Mouse (Mus musculus): ENCODE measurements at regions not wholly inside any gene's neighbourhood (a gene's known extent, or its start where the extent isn't known, plus 50 kb on each side); places are given as distances from the start of the nearest gene placed in this dataset.

DNA sequence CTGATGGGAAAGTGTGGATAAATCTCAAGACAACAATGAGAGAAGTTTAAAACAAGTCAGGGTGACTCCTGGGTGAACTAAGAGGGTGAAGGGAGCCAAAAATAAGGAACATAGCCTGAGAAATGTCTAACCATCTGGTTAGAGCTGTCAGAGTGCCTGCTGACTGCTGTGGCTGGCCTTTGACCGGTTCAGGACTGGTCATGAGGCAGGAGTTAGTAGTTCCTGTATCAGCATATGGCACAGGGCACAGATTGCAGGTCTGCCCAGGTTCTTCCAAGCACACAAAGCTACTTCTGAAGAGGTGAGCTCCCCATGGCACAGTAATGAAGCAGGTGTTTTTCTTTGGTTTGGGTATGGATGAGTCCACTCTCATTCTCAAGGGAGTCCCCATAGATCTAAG, 302.0 kb downstream of the Cd109 start:
- no peak for DNase-seq

GRCm38 (mm10) chr9:78925977-78926593, 310.7 kb downstream of the Cd109 start:
- no peak for DNase-seq

DNA sequence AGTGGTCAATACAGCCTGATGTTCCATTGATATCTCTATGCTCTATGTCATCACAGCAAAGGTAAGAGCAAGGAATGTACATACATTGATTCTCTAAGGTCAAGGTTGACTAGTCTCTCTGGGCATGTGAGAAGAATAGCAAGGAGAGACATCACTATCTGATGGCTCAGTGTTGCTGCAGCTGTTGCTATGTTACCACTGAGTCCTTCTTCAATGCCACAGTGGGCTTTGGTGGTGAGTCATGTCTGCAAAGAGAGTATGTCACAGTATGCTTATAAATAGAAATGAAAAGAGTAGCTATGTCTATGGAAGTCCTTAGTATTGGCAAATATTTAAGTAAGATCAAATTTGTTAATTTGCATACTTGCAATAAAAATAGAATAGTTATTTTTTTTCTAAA, 326.3 kb downstream of the Cd109 start:
- DNase-seq: no peak

DNA sequence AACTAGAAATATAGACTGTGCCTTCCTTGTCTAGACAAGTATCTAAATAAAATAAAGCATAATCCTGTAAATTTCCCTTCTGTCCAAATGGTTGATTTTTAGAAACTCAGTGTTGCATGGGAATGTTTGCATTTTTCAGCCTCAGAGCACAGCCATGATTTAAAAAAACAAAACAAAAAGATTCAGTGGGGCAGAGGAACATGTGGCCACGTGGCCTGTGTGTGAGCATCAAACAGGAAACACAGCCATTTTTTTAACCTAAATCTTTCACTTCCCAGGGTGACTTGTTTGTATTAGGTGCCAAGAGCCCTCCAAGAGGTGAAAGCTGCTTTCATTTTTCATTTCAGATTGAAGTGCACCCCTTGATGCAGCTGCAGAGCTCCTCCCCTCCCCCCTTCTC, 349.5 kb downstream of the Cd109 start:
- DNase-seq: no peak

DNA sequence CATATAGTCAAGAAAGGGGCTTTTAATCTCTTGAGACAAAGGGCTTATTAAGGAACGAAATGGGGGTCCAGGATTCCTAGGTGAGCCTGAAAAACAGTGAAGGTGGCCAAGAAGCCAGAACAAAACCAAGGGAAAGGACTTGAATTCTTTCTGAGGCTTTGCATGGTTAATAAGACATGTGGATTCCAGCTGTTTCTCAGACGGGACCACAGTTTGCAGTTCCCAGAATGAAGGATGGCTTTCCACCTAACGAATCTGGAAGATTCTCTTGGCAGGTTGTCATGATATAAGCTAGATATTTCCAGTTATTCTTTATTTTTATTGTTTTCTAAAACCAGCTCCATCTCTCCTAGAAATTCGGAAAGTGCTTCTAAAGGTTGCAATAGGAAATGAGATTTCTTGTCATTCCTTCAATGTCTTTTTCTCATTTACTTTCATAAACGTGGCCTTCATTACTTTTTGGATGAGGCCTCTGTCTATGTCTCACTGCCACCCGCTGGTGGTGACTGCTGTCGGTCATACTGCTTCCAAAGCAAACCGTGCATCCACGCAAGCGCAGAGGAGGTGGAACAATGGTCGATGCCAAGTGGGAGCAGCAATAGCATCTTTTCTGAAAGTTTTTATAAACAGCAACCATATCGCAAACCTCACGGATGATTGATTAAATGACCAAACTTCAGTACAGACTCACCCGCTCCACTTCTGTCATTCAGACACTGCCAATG, 350.0 kb downstream of the Cd109 start:
- peak; percentile 74 for DNase-seq

- no peak for DNase-seq
These were observed 356.4 kb downstream of the Cd109 start for GRCm38 (mm10) chr9:78971731-78972130.

DNA sequence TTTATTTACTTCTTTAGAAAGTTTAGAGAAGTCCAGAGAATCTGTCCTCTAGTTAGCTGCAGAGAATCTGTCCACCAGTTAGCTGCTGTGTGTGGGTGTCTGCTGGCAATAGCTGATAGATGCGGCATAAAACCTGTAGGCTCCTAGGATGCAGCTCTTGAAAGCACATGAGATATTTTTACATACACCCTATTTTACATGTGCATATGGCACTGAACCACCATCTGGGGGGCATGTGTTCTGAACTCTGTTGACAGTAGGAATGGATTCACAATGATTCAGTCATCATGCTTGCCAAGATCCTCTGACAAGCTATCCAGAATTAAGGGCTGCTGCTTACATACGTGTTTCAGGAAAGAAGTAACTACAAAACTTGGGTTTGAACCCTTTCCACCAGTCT, 368.4 kb downstream of the Cd109 start:
- DNase-seq: no peak

- no peak for DNase-seq
These were observed 370.0 kb downstream of the Cd109 start for GRCm38 (mm10) chr9:78985184-78985864.

- no peak for DNase-seq
These were observed 376.0 kb downstream of the Cd109 start for GRCm38 (mm10) chr9:78991310-78991709.

GRCm38 (mm10) chr9:79001081-79001480, 385.7 kb downstream of the Cd109 start:
- no peak for DNase-seq

- no peak for DNase-seq
These were observed 386.6 kb downstream of the Cd109 start for GRCm38 (mm10) chr9:79001930-79002329.

GRCm38 (mm10) chr9:79004296-79004980, 389.1 kb downstream of the Cd109 start:
- no peak for DNase-seq

- no peak for DNase-seq
These were observed 406.9 kb downstream of the Cd109 start for GRCm38 (mm10) chr9:79022291-79022690.

- no peak for DNase-seq
These were observed 412.9 kb downstream of the Cd109 start for GRCm38 (mm10) chr9:79028234-79028633.

DNA sequence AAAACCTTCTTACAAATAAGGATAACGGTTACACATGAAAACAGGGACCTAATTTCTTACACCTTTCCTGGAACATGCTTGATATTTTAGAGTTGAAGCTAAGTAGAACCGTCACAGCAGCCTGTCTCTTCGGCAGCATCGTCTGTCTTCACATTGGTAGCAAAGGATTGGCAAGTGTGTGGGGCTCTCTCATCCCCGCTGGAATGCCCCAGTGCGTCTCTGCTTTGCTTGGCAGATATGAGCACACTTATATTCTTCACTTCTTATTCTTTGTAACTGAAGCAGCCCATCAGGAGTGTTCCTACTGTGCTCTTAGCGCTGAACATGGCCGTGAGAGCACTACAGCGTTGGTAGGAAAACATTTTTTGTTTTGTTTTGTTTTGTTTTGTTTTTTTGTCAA, 414.1 kb downstream of the Cd109 start:
- no peak for DNase-seq

- no peak for DNase-seq
These were observed 420.3 kb downstream of the Cd109 start for GRCm38 (mm10) chr9:79035677-79036076.

DNA sequence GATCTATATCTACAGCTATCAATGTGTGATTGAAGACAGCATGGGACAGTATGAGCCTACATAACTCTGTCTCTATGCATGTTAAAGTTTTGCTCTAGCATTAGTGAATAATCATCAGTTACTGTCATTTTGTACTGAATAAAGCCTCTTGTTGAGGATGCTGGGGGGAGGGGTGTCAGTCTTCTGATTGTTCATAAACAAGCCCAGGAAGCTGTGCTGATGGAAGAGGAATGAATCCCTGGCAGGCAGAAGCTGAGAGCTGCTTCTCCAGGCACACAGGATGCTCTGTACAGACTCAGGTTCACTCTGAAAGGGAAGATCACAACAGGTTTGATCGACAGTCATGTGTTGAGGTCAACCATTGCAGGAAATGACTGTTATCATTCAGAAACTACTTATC, 421.7 kb downstream of the Cd109 start:
- no peak for DNase-seq

DNA sequence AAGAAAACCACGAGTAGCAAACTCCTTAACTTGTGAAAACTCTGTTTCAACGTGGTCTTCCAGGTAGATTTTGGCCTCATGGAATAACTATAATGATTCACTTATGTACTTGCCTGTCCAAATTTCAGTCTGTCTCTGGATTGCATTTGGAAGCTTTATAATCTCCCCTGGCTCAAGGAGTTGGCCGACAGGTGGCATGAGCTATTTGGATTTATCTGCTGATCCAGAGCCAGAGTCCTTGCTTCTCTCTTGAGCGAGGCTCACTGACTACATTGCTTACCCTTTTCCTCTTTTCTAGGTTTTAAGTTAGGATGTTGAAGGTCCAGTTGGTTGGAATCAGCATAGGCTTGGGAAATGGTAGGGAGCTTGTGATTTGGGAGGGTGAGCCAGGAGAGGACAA, 423.6 kb downstream of the Cd109 start:
- DNase-seq: no peak

- peak; percentile 23 for DNase-seq
These were observed 429.0 kb downstream of the Cd109 start for GRCm38 (mm10) chr9:79044344-79044743.

DNA sequence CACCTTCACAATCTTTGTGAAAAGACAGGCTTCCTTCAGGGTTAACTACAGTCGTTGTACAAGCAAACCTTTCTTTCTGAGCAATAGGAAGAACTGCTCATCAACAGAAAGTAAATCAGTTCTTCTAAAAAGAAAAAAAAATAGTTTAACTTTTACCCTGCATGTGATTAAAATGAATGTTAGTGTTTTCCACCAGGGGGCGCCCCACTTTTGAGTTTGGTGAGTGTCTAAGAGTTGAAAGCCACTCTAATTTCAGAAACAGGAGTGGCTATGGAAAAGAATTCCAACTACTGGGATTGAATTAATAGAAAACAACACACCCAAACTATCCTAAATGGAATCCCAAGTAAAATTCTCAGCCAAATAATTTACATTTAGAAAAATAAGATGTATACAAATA, 430.0 kb downstream of the Cd109 start:
- DNase-seq: no peak

DNA sequence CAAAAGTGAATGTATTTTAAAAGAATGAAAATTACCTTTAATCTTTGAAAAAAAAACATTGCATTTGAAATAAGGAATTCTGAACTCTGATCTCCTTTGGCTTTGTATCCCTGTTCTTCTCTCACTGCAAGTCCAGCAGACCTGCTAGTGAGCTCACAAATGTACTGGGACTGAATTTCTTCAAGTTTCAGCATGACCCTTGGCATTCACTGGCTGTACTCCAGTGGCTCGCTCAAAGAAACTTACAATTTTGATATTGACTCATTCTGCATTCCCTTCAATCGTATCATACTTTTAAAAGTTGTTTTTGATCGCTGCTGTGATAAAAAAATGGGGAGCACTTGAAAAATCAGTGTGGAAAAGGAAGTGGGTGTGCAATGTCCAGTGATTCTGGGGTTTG, 456.6 kb downstream of the Cd109 start:
- DNase-seq: no peak

- DNase-seq: no peak
These were observed 494.3 kb downstream of the Cd109 start for GRCm38 (mm10) chr9:79109611-79110010.

DNA sequence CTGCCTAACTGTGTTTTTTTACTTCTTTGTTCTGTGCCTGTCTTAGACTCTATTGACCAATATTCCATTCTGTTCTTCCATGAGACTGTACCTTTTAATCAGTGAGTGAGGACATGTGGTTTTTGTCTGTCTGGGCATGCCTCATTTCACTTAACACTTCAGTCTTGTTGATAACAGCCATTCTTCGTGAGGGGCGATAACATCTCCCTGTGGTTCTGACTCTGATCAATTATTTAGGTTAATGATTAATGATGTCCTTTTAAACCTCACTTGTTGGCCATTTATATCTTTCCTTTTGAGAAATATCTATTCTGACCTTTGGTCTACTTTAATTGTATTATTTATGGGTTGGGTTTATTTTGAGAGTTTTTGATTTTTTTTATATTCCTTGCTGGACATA, 496.0 kb downstream of the Cd109 start:
- no peak for DNase-seq

GRCm38 (mm10) chr9:79140970-79141369, 525.6 kb downstream of the Cd109 start:
- DNase-seq: no peak

Data from heart, adult 11 months (tissue).